Mouse (Mus musculus): ENCODE measurements around the gene Tmem98.

Tmem98 gene

GRCm38 (mm10) chr11:80809993-80810821 lies at the start of gene Tmem98:
TSS of gene Tmem98 (plus strand) at chr11:80810175.
- no peak for DNase-seq (ENCODE audit: low spot score in 2 of 2)

GRCm38 (mm10) chr11:80761285-80761974 lies 48.5 kb upstream of the Tmem98 start:
- no peak for DNase-seq (ENCODE audit: low spot score in 2 of 2)

- no peak for DNase-seq (ENCODE audit: low spot score in 2 of 2)
Observed at GRCm38 (mm10) chr11:80762066-80762465, 47.9 kb upstream of the Tmem98 start.

- no peak for DNase-seq (ENCODE audit: low spot score in 2 of 2)
Observed at GRCm38 (mm10) chr11:80766068-80766467, 43.9 kb upstream of the Tmem98 start.

- no peak for DNase-seq (ENCODE audit: low spot score in 2 of 2)
Observed at GRCm38 (mm10) chr11:80766472-80767319, 43.3 kb upstream of the Tmem98 start.

- no peak for DNase-seq (ENCODE audit: low spot score in 2 of 2)
Observed at GRCm38 (mm10) chr11:80767320-80767617, 42.7 kb upstream of the Tmem98 start.

- no peak for DNase-seq (ENCODE audit: low spot score in 2 of 2)
Observed at GRCm38 (mm10) chr11:80771186-80771585, 38.8 kb upstream of the Tmem98 start.

- DNase-seq (ENCODE audit: low spot score in 2 of 2): no peak
Observed at GRCm38 (mm10) chr11:80771596-80772250, 38.3 kb upstream of the Tmem98 start.

- no peak for DNase-seq (ENCODE audit: low spot score in 2 of 2)
Observed at GRCm38 (mm10) chr11:80772595-80773210, 37.3 kb upstream of the Tmem98 start.

- no peak for DNase-seq (ENCODE audit: low spot score in 2 of 2)
Observed at GRCm38 (mm10) chr11:80775535-80775934, 34.4 kb upstream of the Tmem98 start.

GRCm38 (mm10) chr11:80777708-80778107 lies 32.3 kb upstream of the Tmem98 start:
- DNase-seq (ENCODE audit: low spot score in 2 of 2): no peak

GRCm38 (mm10) chr11:80778157-80778556 lies 31.8 kb upstream of the Tmem98 start:
- no peak for DNase-seq (ENCODE audit: low spot score in 2 of 2)

- DNase-seq (ENCODE audit: low spot score in 2 of 2): no peak
Observed at GRCm38 (mm10) chr11:80778916-80779526, 31.0 kb upstream of the Tmem98 start.

- DNase-seq (ENCODE audit: low spot score in 2 of 2): peak; percentile 81 to 84
Observed at GRCm38 (mm10) chr11:80779527-80780344, 30.2 kb upstream of the Tmem98 start, which contains the start of gene Myo1d. TSS of gene Myo1d (minus strand) at chr11:80780025.

GRCm38 (mm10) chr11:80781535-80781934 lies 28.4 kb upstream of the Tmem98 start:
- no peak for DNase-seq (ENCODE audit: low spot score in 2 of 2)

GRCm38 (mm10) chr11:80783460-80783859 lies 26.5 kb upstream of the Tmem98 start:
- DNase-seq (ENCODE audit: low spot score in 2 of 2): no peak

GRCm38 (mm10) chr11:80784294-80784743 lies 25.7 kb upstream of the Tmem98 start:
- DNase-seq (ENCODE audit: low spot score in 2 of 2): no peak

GRCm38 (mm10) chr11:80785672-80786071 lies 24.3 kb upstream of the Tmem98 start:
- DNase-seq (ENCODE audit: low spot score in 2 of 2): no peak

- no peak for DNase-seq (ENCODE audit: low spot score in 2 of 2)
Observed at GRCm38 (mm10) chr11:80789647-80790240, 20.2 kb upstream of the Tmem98 start.

Measured in right cerebral cortex, adult 2 months (tissue).